Mouse (Mus musculus) forelimb bud, embryonic 11.5 days (tissue): ENCODE data around the gene Wnt3.

ENCODE experiments used
- DNase-seq: peaks from one replicate; pipeline ENCODE4 v3.0.0-alpha.2; 2012; ENCODE audit warnings: low read depth, low spot score

Wnt3 gene

GRCm38 (mm10) chr11:103840834-103841233 is 66.9 kb downstream of the Wnt3 start:
- peak; percentile 46 for DNase-seq

GRCm38 (mm10) chr11:103848287-103848686 is 74.3 kb downstream of the Wnt3 start:
- no peak for DNase-seq

DNA sequence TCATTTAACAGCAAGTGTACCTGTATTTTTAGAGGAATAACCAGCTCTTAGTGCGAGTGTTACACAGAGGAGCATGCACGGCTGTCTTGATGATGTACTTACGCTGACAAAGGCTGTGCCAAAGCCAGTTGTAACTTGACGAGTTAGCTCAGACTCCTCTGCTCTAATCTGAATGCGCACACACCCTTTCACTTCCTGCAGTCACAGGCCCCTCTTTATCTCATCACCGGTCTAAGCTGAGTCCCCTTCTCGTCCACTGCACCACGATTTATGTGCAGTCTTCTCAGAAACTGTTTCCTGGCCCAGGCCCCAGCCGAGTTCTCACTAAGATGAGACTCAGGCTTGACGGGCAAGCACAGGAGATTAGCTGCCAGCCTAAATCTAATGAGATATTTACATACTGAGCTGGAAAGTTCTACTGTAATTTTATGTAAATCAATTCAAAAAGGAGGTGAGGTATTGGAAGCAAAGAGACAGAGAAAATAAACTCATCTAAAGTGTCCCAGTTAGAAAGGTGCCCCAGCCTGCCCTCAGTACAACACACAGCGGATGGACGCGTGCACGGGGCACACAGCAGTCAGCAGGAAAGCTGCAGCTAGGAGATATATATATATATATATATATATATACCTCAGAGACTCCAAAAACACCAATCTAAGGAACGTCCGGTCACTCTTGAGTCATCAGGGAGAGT is 78.8 kb downstream of the Wnt3 start:
- no peak for DNase-seq

DNA sequence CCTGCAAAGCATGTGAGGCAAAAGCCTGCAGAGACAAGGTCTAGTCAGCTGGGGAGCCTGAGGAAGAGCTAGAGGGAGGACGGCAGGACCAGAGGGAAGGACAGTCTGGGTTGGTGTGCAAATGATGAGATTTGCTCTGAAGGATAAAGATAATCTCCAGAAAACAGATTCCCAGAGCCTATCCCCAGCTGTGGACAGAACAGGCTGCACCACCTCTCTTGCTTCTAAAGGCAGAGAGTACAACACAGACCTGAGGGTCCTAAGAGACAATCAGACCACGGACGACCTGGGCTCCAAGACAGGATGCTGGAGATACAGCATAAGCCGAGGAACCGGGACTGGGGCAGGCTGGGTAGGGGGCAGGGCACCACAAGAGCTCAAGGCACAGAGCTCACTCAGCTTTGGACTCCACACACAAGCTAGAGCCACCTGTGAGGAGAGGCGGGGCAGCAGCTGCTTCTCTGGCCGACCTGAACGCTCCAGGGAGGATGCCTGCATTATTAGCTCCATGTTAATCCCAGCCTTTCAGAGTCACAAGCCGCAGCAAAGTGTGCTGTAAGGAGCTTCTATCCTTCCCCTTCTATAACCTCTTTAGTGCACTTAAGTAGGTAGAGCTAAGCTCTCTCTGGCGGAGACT is 79.5 kb downstream of the Wnt3 start:
- DNase-seq: no peak

GRCm38 (mm10) chr11:103854294-103854693 is 80.3 kb downstream of the Wnt3 start:
- no peak for DNase-seq

- DNase-seq: no peak
These were observed 82.7 kb downstream of the Wnt3 start for GRCm38 (mm10) chr11:103856641-103857040.

- DNase-seq: no peak
These were observed 84.8 kb downstream of the Wnt3 start for GRCm38 (mm10) chr11:103858760-103859159.

DNA sequence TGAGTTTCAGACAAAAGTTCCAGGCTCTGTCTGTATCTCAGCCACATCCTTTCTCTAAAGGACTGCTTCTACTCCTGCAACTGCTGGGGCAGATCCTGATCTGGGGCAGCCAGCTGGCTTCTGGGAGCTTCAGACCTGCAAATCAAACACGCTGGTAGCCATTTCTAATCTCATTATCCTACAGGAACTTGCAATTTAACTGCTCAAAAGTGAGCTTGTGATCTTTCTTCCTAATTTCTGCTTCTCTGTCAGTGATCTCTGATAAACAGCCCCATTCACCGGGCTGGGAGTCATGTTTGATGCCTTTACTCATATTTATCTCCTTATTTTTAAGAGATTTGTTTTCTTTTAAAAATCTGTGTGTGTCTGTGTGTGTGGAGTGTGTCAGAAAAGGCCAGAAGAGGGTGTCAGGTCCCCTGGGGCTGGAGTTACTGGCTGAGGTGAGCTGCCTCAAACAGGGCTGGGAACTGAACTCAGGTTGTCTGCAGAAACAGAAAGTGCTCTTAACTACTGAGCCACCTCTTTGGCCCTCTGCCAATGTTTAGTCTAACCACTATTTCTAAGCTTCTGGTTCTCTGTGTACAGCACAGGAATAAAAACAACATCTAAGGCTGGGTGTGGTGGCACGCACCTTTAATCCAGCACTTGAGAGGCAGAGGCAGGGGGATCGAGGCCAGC is 86.1 kb downstream of the Wnt3 start:
- no peak for DNase-seq

DNA sequence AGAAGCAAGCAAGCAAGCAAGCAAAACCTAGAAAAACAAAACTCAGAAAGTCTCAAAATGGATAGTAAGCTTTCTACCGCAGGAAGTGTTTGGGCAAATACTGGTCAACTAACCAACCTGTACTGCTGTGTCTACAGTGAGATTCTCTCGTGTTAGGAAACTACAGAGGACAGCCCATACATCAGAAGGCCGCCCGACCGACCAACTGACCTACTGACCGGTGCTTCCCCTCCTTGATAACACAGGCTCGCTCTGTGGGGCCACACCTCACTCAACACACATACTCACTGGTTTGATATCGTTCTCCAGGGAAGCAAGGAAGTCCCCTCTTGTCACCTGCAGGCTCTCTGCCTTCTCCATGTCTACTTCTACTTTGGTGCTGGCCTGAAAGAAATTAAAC is 89.0 kb downstream of the Wnt3 start:
- DNase-seq: no peak

DNA sequence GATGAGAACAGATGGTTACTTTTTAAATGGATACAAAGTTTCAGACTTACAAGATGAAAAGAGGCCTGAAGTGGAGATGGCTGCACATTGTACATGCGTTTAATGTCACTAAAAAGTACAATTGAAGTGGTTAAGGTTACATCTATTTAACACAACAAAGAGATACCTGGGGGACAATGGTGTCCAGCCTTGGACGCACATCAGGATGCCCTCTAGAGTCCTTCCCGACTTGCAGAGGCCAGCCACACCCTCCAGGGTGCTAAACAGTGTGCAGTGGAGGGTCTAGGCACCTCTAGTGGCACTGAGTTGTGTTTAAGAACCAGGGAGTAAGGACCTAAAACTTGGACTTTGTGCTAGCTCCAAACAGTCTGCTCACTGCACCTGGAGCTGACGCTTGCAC is 90.5 kb downstream of the Wnt3 start:
- DNase-seq: no peak

GRCm38 (mm10) chr11:103865346-103865745 is 91.4 kb downstream of the Wnt3 start:
- DNase-seq: no peak
